Mouse (Mus musculus): ENCODE data around the gene Ankrd53.

DNA sequence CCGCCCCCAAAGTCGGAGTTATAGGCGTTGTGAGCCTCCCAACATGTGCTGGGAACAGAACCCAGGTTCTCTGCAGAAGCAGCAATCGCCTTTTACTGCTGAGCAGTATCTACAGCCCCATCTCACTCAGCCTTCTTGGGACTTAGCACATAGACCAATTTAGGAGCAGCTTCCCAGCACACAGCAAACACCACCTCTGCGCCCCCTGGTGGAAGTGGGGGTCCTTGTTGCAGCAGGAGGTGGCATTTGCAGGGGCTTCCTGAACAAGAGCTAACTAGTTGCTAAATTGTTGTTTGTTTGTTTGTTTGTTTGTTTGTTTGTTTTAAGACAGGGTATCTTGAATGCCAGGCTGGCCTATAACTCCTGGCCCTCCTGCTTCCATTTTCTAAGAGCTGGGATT, 31.3 kb upstream of the Ankrd53 start:
- TF ChIP-seq EP300 (IDR thresholded peaks at IDR 0.05; ENCODE audit: insufficient read depth, low read depth, low read length) (no peak), CTCF (IDR thresholded peaks at IDR 0.05; ENCODE audit: low read depth, low read length) (peak; percentile 82)

All from ES-Bruce4 (cell line).